Mouse (Mus musculus) G1E (cell line): ENCODE data around the gene Ankrd26. TPM values are rescaled to one million over a fixed set of nuclear protein-coding genes. Genes with fewer than 3 reads are reported as not detected.

Experiments
- ATAC-seq: 2 replicates; pipeline ENCODE4 v1.8.0; 2016; ENCODE audit warnings: mild to moderate bottlenecking; ENCODE audit not compliant: insufficient number of reproducible peaks, poor library complexity, low FRiP score, severe bottlenecking; ENCODE audit errors: extremely low read depth
- DNase-seq: peaks from one replicate; pipeline ENCODE4 v3.0.0; 2012; ENCODE audit warnings: low spot score
- H3K27me3 ChIP-seq: 2 replicates; pipeline ENCODE4 v1.6.1; 2012; ENCODE audit warnings: mild to moderate bottlenecking, low read length, inconsistent platforms; ENCODE audit not compliant: insufficient read depth
- H3K36me3 ChIP-seq: replicated peaks from 2 replicates; pipeline ENCODE3; 2012; ENCODE audit warnings: mild to moderate bottlenecking, inconsistent platforms
- H3K4me1 ChIP-seq: 2 replicates; pipeline ENCODE4 v1.6.1; 2012; ENCODE audit warnings: low read depth, low read length, inconsistent platforms, mixed read lengths; ENCODE audit not compliant: insufficient read depth
- H3K4me3 ChIP-seq: 2 replicates; pipeline ENCODE4 v1.5.1; 2012; ENCODE audit warnings: low read depth, mild to moderate bottlenecking, inconsistent platforms, low read length, moderate library complexity, mixed read lengths
- H3K9me3 ChIP-seq: replicated peaks from 2 replicates; pipeline ENCODE4 v1.6.1; 2012; ENCODE audit warnings: inconsistent platforms
- CTCF ChIP-seq: IDR thresholded peaks from 2 replicates; pipeline ENCODE4 v1.5.1; 2012; ENCODE audit warnings: low read depth, low read length, inconsistent platforms, mixed read lengths
- GATA1 ChIP-seq: IDR thresholded peaks from 2 replicates; pipeline ENCODE4 v1.6.1; 2012; ENCODE audit warnings: borderline replicate concordance, low read length, inconsistent platforms, mixed read lengths
- GATA2 ChIP-seq: IDR thresholded peaks from 2 replicates; pipeline ENCODE4 v1.6.1; 2012; ENCODE audit warnings: low read depth, low read length, inconsistent platforms, borderline replicate concordance
- POLR2AphosphoS5 ChIP-seq: IDR thresholded peaks from 2 replicates; pipeline ENCODE4 v1.6.1; 2012; ENCODE audit warnings: low read depth, low read length, inconsistent platforms; ENCODE audit not compliant: insufficient replicate concordance
- TAL1 ChIP-seq: conservative IDR thresholded peaks from 2 replicates; pipeline ENCODE4 v1.6.1; 2012; ENCODE audit warnings: low read depth, low read length, inconsistent platforms, mixed read lengths
- polyA plus RNA-seq: library from polyadenylated mRNA; stranded (reverse); fragments of >175 nt; gene quantifications from 2 replicates; pipeline ENCODE4 v1.2.3, GENCODE M21; 2012
- total RNA-seq, 2 experiments: library from RNA; stranded (forward) in 1 of 2; stranded (reverse) in 1 of 2; fragments of 200-1000 nt in 1 of 2; fragments of >200 nt in 1 of 2; fragmentation: Nextera tagmentation in 1 of 2; gene quantifications; 2 replicates each; pipeline ENCODE4 v1.2.3; 2014 to 2017

The Ankrd26 gene
- total and polyA plus RNA-seq, 3 experiments = 3.3 to 28.3 (median 21.1) TPM

GRCm38 (mm10) chr6:118457726-118458125 lies 104.3 kb downstream of the Ankrd26 start:
- TF ChIP-seq GATA2 (no peak), CTCF (no peak), POLR2AphosphoS5 (no peak), GATA1 (no peak), TAL1 (no peak)

GRCm38 (mm10) chr6:118455042-118455631 lies 106.9 kb downstream of the Ankrd26 start, which contains the start of gene Zfp248:
TSS of gene Zfp248 (minus strand) at chr6:118455528.
- Histone ChIP-seq H3K4me3 (peak within 1 kb of the TSS; percentile 86), H3K4me1 (peaks cover 23% of the 10 kb centered on the region), H3K36me3 (peaks cover 17% of the 10 kb centered on the region), H3K9me3 (no peaks in the 10 kb centered on the region), H3K27me3 (no peaks in the 10 kb centered on the region)
- TF ChIP-seq CTCF = no peak
- TF ChIP-seq POLR2AphosphoS5 = no peak
- no peak for TF ChIP-seq GATA1
- TF ChIP-seq TAL1 = no peak
- no peak for TF ChIP-seq GATA2
- peak; percentile 96 for ATAC-seq
- DNase-seq = peak; percentile 76

More at GRCm38 (mm10) chr6:118457726-118458125, 104.3 kb downstream of the Ankrd26 start:
- H3K36me3 ChIP-seq = peaks cover 7% of the 10 kb centered on the region
- H3K27me3 ChIP-seq = no peaks in the 10 kb centered on the region
- H3K4me3 ChIP-seq = no peak overlapping the region
- no peaks in the 10 kb centered on the region for H3K9me3 ChIP-seq
- H3K4me1 ChIP-seq = peaks cover 23% of the 10 kb centered on the region
- no peak for DNase-seq
- no peak for ATAC-seq

- Histone ChIP-seq H3K4me1 (peaks cover 23% of the 10 kb centered on the region), H3K36me3 (peaks cover 17% of the 10 kb centered on the region), H3K9me3 (no peaks in the 10 kb centered on the region), H3K27me3 (no peaks in the 10 kb centered on the region), H3K4me3 (peak overlapping the region; percentile 86)
- DNase-seq (peak; percentile 13), ATAC-seq (no peak)
- no peak for TF ChIP-seq POLR2AphosphoS5
- TF ChIP-seq GATA1 = no peak
- TF ChIP-seq GATA2 = no peak
Observed at GRCm38 (mm10) chr6:118454452-118454851, 107.6 kb downstream of the Ankrd26 start.

Other genes starting within 250 kb of the Ankrd26 start
- 50.5 and 55.8 TPM in 2 replicates for gene Bms1, start 142.8 kb downstream of the Ankrd26 start, total RNA-seq (2014; fragmentation: Nextera tagmentation)
- gene Bms1, start 142.8 kb downstream of the Ankrd26 start, total RNA-seq (2017) = 81.0 and 98.9 TPM in 2 replicates
- gene Bms1, start 142.8 kb downstream of the Ankrd26 start, polyA plus RNA-seq = 149 and 198 TPM in 2 replicates
- 12.3 and 12.7 TPM in 2 replicates for gene Zfp248, start 106.7 kb downstream of the Ankrd26 start, total RNA-seq (2014; fragmentation: Nextera tagmentation)
- gene Zfp248, start 106.7 kb downstream of the Ankrd26 start, total RNA-seq (2017) = 5.5 and 6.0 TPM in 2 replicates
- 0.58 and 0.65 TPM in 2 replicates for gene Zfp248, start 106.7 kb downstream of the Ankrd26 start, polyA plus RNA-seq
- gene Zfp9, start 82.9 kb downstream of the Ankrd26 start, total RNA-seq (2014; fragmentation: Nextera tagmentation) = 0.38 TPM in 1 of 2 replicates, not detected in the other
- gene Zfp9, start 82.9 kb downstream of the Ankrd26 start, total RNA-seq (2017) = 0.06 and 0.11 TPM in 2 replicates
- gene Zfp9, start 82.9 kb downstream of the Ankrd26 start, polyA plus RNA-seq = not detected in 2 replicates